Mouse (Mus musculus) midbrain, embryonic 16.5 days (tissue): ENCODE results near the gene Miox. TPM values are rescaled to one million over a fixed set of nuclear protein-coding genes. Genes with fewer than 3 reads are reported as not detected.

Experiments used
- ATAC-seq: fragments of 200-750 bp; cut with Nextera tagmentation; 2 replicates; pipeline ENCODE4 v1.8.0; 2017; ENCODE audit warnings: moderate TSS enrichment
- H3K27ac ChIP-seq: fragments of 300-500 bp; sonication (generic); 2 replicates; pipeline ENCODE4 v1.5.1; 2014; ENCODE audit warnings: mild to moderate bottlenecking, low read length, mixed read lengths
- H3K27me3 ChIP-seq: fragments of 300-500 bp; sonication (generic); 2 replicates; pipeline ENCODE4 v1.6.1; 2014; ENCODE audit warnings: low read depth, low read length, mixed read lengths; ENCODE audit not compliant: control insufficient read depth, insufficient read depth
- H3K36me3 ChIP-seq: fragments of 300-500 bp; sonication (generic); 2 replicates; pipeline ENCODE4 v1.6.1; 2014; ENCODE audit warnings: mild to moderate bottlenecking, low read length, moderate library complexity, mixed read lengths; ENCODE audit not compliant: control insufficient read depth, insufficient read depth
- H3K4me1 ChIP-seq: fragments of 300-500 bp; sonication (generic); 2 replicates; pipeline ENCODE4 v1.6.1; 2014; ENCODE audit warnings: mild to moderate bottlenecking, low read length, mixed read lengths; ENCODE audit not compliant: control insufficient read depth, insufficient read depth
- H3K4me2 ChIP-seq: fragments of 300-500 bp; sonication (generic); 2 replicates; pipeline ENCODE4 v1.6.1; 2014; ENCODE audit warnings: mild to moderate bottlenecking, low read length, mixed read lengths
- H3K4me3 ChIP-seq: fragments of 300-500 bp; sonication (generic); 2 replicates; pipeline ENCODE4 v1.5.1; 2014; ENCODE audit warnings: low read depth, mild to moderate bottlenecking, low read length, moderate library complexity, mixed read lengths
- H3K9ac ChIP-seq: fragments of 300-500 bp; sonication (generic); 2 replicates; pipeline ENCODE4 v1.6.1; 2014; ENCODE audit warnings: low read depth, low read length, mixed read lengths
- H3K9me3 ChIP-seq: fragments of 300-500 bp; sonication (generic); replicated peaks from 2 replicates; pipeline ENCODE4 v1.6.1; 2014; ENCODE audit warnings: mild to moderate bottlenecking, low read length, mixed read lengths; ENCODE audit not compliant: control insufficient read depth, poor library complexity, severe bottlenecking
- WGBS: fragments of 180-500 bp; shearing (Covaris S2); extraction: QIAGEN DNeasy Blood & Tissue Kit; methylation state at CpG from one replicate; pipeline ENCODE4 v1.1.7; 2014; 5-methylcytosine and 5-hydroxymethylcytosine counted together
- polyA plus RNA-seq: library from polyadenylated mRNA; unstranded; fragments of >200 nt; fragmentation: Nextera tagmentation; extraction: Ambion mirVana; gene quantifications from 2 replicates; pipeline ENCODE4 v1.2.1, GENCODE M21; 2015

Gene Miox
- polyA plus RNA-seq, 1 experiment from 2014 or later = not detected

DNA sequence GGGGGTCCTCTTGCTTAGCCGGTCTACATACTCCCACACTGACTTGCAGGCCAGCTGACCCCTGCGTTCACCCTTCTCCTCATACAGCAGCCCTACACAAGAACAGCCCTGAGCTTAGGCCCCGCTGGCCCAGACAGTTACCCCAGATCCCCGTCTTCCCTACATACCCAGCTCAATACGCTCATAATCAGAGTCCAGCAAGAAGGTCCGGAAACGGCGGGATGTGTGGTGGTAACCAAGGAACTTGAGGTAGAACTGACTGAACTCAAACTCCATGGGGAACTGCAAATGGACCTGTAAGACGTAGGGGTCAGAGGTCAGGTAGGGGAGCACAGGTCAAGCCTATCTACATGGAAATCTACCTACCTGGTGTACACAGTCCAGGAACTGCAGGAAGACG, 40.4 kb upstream of the Miox start:
- H3K27ac ChIP-seq = no peak overlapping the region
- H3K4me3 ChIP-seq = no peak overlapping the region
- no peaks in the 10 kb centered on the region for H3K4me1 ChIP-seq
- ATAC-seq = no peak
- H3K9me3 ChIP-seq = no peaks in the 10 kb centered on the region
- peaks cover 55% of the 10 kb centered on the region for H3K36me3 ChIP-seq
- WGBS = 94% methylated on average over 10 of the region's 10 CpGs
- no peak overlapping the region for H3K9ac ChIP-seq
- no peaks in the 10 kb centered on the region for H3K27me3 ChIP-seq
- no peak overlapping the region for H3K4me2 ChIP-seq

- WGBS = 95% methylated on average over 8 of the region's 8 CpGs
- H3K9ac ChIP-seq = no peak overlapping the region
- H3K4me3 ChIP-seq = no peak overlapping the region
- no peak overlapping the region for H3K4me2 ChIP-seq
- H3K27ac ChIP-seq = no peak overlapping the region
- H3K27me3 ChIP-seq = no peaks in the 10 kb centered on the region
- no peaks in the 10 kb centered on the region for H3K9me3 ChIP-seq
- no peak for ATAC-seq
- no peaks in the 10 kb centered on the region for H3K4me1 ChIP-seq
- peaks cover 61% of the 10 kb centered on the region for H3K36me3 ChIP-seq
These were observed 38.5 kb upstream of the Miox start for GRCm38 (mm10) chr15:89295580-89296165.

DNA sequence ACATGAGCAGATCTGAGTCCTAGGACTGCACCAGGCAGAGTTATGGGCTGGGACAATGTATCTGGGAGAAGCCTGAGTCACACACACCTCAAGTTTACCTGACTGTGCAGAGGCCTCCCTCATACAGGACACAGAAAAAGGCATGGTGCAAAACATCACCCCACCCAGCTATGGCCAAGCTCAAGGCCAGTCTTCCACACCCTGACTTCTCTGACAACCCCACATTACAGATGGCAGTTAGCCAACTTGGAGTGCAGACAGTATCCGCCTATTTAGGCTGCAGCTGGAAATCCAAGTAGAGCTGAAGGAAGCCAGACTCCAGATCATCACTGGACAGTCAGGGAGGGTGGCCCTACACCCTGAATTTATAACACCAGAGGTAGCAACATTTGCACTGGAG, 37.7 kb upstream of the Miox start:
- H3K9me3 ChIP-seq = no peaks in the 10 kb centered on the region
- 74% methylated on average over 1 of the region's 1 CpGs for WGBS
- H3K9ac ChIP-seq = no peak overlapping the region
- H3K4me1 ChIP-seq = no peaks in the 10 kb centered on the region
- H3K4me3 ChIP-seq = no peak overlapping the region
- H3K27ac ChIP-seq = no peak overlapping the region
- H3K4me2 ChIP-seq = no peak overlapping the region
- ATAC-seq = no peak
- peaks cover 61% of the 10 kb centered on the region for H3K36me3 ChIP-seq
- H3K27me3 ChIP-seq = no peaks in the 10 kb centered on the region

DNA sequence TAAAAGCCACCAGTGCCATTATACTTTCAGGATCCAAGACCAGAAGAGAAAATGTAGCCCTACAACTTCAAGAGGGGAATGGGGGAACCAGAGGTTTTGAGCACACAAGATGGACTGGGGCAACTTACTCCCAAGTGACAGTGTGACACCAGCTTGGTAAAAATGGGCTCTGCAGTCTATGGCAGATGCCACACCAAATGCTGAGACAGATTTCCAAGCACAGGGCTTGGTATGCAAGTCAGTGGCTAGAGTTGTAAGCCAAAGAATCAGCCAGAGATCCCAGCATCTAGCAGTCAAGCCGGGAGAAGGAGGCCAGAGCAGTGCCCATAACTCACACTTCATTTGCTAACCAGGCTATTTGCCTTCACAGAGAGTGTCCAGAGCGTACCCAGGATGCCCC, 36.5 kb upstream of the Miox start:
- Histone ChIP-seq H3K4me1 (no peaks in the 10 kb centered on the region), H3K4me2 (no peak overlapping the region), H3K9ac (no peak overlapping the region), H3K27ac (no peak overlapping the region), H3K36me3 (peaks cover 64% of the 10 kb centered on the region), H3K27me3 (no peaks in the 10 kb centered on the region), H3K4me3 (no peak overlapping the region), H3K9me3 (no peaks in the 10 kb centered on the region)
- WGBS = 93% methylated on average over 2 of the region's 2 CpGs
- ATAC-seq = no peak

DNA sequence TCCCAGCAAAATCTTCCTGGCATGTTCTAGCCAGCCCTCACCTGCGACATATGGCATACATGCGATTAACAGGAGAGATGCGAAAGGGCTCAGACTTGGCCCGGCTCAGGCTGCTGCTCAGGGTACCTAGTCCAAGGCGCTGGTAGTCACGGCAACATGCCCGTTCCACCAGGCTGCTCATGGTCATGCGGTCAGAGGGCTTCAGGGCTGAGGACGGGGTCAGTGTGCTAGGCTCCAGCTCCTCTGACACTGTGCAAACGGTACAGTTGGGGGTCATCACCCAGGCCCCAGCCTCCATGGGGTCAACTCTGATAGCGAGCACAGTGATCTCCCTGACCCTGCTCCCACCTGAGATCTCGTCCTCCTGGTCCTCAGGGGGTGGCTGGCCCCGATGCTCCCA, 34.0 kb upstream of the Miox start:
- H3K36me3 ChIP-seq = peaks cover 59% of the 10 kb centered on the region
- no peak overlapping the region for H3K9ac ChIP-seq
- no peak overlapping the region for H3K4me3 ChIP-seq
- no peaks in the 10 kb centered on the region for H3K9me3 ChIP-seq
- H3K27me3 ChIP-seq = no peaks in the 10 kb centered on the region
- no peak overlapping the region for H3K27ac ChIP-seq
- no peaks in the 10 kb centered on the region for H3K4me1 ChIP-seq
- 89% methylated on average over 13 of the region's 13 CpGs for WGBS
- no peak for ATAC-seq
- no peak overlapping the region for H3K4me2 ChIP-seq

DNA sequence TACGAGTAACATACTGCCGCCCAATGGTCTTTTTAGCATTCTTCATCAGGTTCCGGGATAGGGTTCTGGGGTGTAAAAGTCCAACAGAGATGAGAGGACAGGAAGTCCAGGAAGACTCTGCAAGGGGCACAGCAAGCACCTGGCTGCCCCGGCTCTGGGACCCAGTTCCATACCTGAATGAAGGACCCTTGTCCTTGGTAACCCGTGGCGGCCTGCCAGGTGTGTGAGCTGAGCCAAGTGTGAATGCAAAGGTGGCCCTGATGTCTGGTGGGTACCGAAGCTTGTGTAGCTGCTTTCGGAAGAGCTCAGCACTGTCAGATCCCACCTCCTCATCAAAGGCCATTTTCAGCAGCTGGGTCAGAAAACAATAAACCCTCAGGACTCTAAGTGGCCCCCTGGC, 33.6 kb upstream of the Miox start:
- peaks cover 59% of the 10 kb centered on the region for H3K36me3 ChIP-seq
- no peak overlapping the region for H3K27ac ChIP-seq
- 97% methylated on average over 8 of the region's 8 CpGs for WGBS

GRCm38 (mm10) chr15:89305966-89306365, 28.2 kb upstream of the Miox start:
- no peak overlapping the region for H3K4me3 ChIP-seq
- H3K27me3 ChIP-seq = no peaks in the 10 kb centered on the region
- H3K4me1 ChIP-seq = peaks cover 8% of the 10 kb centered on the region; the same call in 1 of the 2 replicates
- ATAC-seq = no peak
- H3K9me3 ChIP-seq = no peaks in the 10 kb centered on the region
- H3K27ac ChIP-seq = no peak overlapping the region
- H3K9ac ChIP-seq = no peak overlapping the region
- peaks cover 36% of the 10 kb centered on the region for H3K36me3 ChIP-seq
- WGBS = 58% methylated on average over 1 of the region's 1 CpGs
- no peak overlapping the region for H3K4me2 ChIP-seq

More for the DNA sequence above, 33.6 kb upstream of the Miox start:
- Histone ChIP-seq H3K9ac (no peak overlapping the region), H3K4me1 (no peaks in the 10 kb centered on the region), H3K9me3 (no peaks in the 10 kb centered on the region), H3K27me3 (no peaks in the 10 kb centered on the region), H3K4me2 (no peak overlapping the region), H3K4me3 (no peak overlapping the region)
- no peak for ATAC-seq

- Histone ChIP-seq H3K4me3 (no peak overlapping the region), H3K27ac (no peak overlapping the region), H3K4me2 (no peak overlapping the region), H3K27me3 (no peaks in the 10 kb centered on the region), H3K4me1 (peaks cover 12% of the 10 kb centered on the region), H3K9me3 (no peaks in the 10 kb centered on the region), H3K36me3 (peaks cover 28% of the 10 kb centered on the region), H3K9ac (no peak overlapping the region)
- no peak for ATAC-seq
- WGBS = 95% methylated on average over 13 of the region's 13 CpGs
These were observed 26.7 kb upstream of the Miox start for GRCm38 (mm10) chr15:89307461-89307860.

GRCm38 (mm10) chr15:89308406-89309139, 25.6 kb upstream of the Miox start:
- Histone ChIP-seq H3K4me2 (no peak overlapping the region), H3K36me3 (peaks cover 18% of the 10 kb centered on the region), H3K9ac (no peak overlapping the region), H3K4me3 (no peak overlapping the region), H3K27ac (no peak overlapping the region), H3K27me3 (no peaks in the 10 kb centered on the region), H3K9me3 (no peaks in the 10 kb centered on the region), H3K4me1 (peaks cover 23% of the 10 kb centered on the region)
- no peak for ATAC-seq
- 92% methylated on average over 7 of the region's 7 CpGs for WGBS
